Mouse (Mus musculus) lung, postnatal 36 days (tissue): ENCODE data around the gene Zfp346.
"Not testable (repeated sequence)": the region's sequence is repeated elsewhere in the genome, so short reads cannot be mapped to it uniquely, and the experiment has no call there.

ENCODE experiments used
- DNase-seq: peaks from one replicate; pipeline ENCODE4 v3.0.0; 2022; ENCODE audit warnings: mixed read lengths

The Zfp346 gene

GRCm38 (mm10) chr13:55105045-55105952 lies at the start of gene Zfp346:
Zfp346 (plus strand) TSS chr13:55105311.
- peak; percentile 99 for DNase-seq

- DNase-seq = peak; percentile 34
Measured at GRCm38 (mm10) chr13:55058042-55058441, 47.1 kb upstream of the Zfp346 start.

GRCm38 (mm10) chr13:55063276-55063675 lies 41.8 kb upstream of the Zfp346 start:
- DNase-seq = peak; percentile 15

GRCm38 (mm10) chr13:55069719-55070118 lies 35.4 kb upstream of the Zfp346 start:
- DNase-seq = peak; percentile 36

GRCm38 (mm10) chr13:55071322-55071721 lies 33.8 kb upstream of the Zfp346 start:
- peak; percentile 45 for DNase-seq

- DNase-seq = no peak
Measured at GRCm38 (mm10) chr13:55075597-55075996, 29.5 kb upstream of the Zfp346 start.

GRCm38 (mm10) chr13:55092588-55092987 lies 12.5 kb upstream of the Zfp346 start:
- no peak for DNase-seq

GRCm38 (mm10) chr13:55097841-55098240 lies 7.3 kb upstream of the Zfp346 start:
- not testable (repeated sequence) for DNase-seq

- DNase-seq = peak; percentile 41
Measured at GRCm38 (mm10) chr13:55099066-55099725, 5.9 kb upstream of the Zfp346 start.

- peak; percentile 86 for DNase-seq
Measured at GRCm38 (mm10) chr13:55099726-55100478, 5.2 kb upstream of the Zfp346 start, which contains the start of gene Uimc1. Uimc1 (minus strand) TSS chr13:55100300.

- no peak for DNase-seq
Measured at GRCm38 (mm10) chr13:55101627-55102026, 3.5 kb upstream of the Zfp346 start.

GRCm38 (mm10) chr13:55102366-55102765 lies 2.7 kb upstream of the Zfp346 start:
- no peak for DNase-seq

- no peak for DNase-seq
Measured at GRCm38 (mm10) chr13:55103351-55103750, 1.8 kb upstream of the Zfp346 start.

- peak; percentile 7 for DNase-seq
Measured at GRCm38 (mm10) chr13:55105953-55106691, 1.0 kb downstream of the Zfp346 start.

GRCm38 (mm10) chr13:55107116-55107515 lies 2.0 kb downstream of the Zfp346 start:
- no peak for DNase-seq

- DNase-seq = peak; percentile 70
Measured at GRCm38 (mm10) chr13:55107694-55108093, 2.6 kb downstream of the Zfp346 start.

- DNase-seq = no peak
Measured at GRCm38 (mm10) chr13:55114375-55114774, 9.3 kb downstream of the Zfp346 start.

GRCm38 (mm10) chr13:55124903-55125302 lies 19.8 kb downstream of the Zfp346 start:
- DNase-seq = peak; percentile 12

- no peak for DNase-seq
Measured at GRCm38 (mm10) chr13:55133448-55133847, 28.3 kb downstream of the Zfp346 start, which contains the start of gene Gm17617. Gm17617 (minus strand) TSS chr13:55133548.

GRCm38 (mm10) chr13:55135382-55135781 lies 30.3 kb downstream of the Zfp346 start:
- DNase-seq = peak; percentile 27

GRCm38 (mm10) chr13:55140271-55140670 lies 35.2 kb downstream of the Zfp346 start:
- no peak for DNase-seq
